Mouse (Mus musculus) ES-Bruce4 (cell line): ENCODE data around the gene Kcnh6. TPM values are rescaled to one million over a fixed set of nuclear protein-coding genes. Genes with fewer than 3 reads are reported as not detected.

Experiments
- H3K27ac ChIP-seq: 2 replicates; pipeline ENCODE4 v1.5.1; 2012; ENCODE audit warnings: low read length, inconsistent platforms; ENCODE audit not compliant: insufficient read depth
- H3K27me3 ChIP-seq: 2 replicates; pipeline ENCODE4 v1.6.1; 2012; ENCODE audit warnings: mild to moderate bottlenecking, low read length, inconsistent platforms; ENCODE audit not compliant: control insufficient read depth, poor library complexity, insufficient read depth, severe bottlenecking
- H3K36me3 ChIP-seq: 2 replicates; pipeline ENCODE4 v1.6.1; 2012; ENCODE audit warnings: inconsistent platforms, mild to moderate bottlenecking, low read length, moderate library complexity; ENCODE audit not compliant: control insufficient read depth, poor library complexity, insufficient read depth, severe bottlenecking
- H3K4me1 ChIP-seq: one replicate; pipeline ENCODE4 v1.8.1; 2011; ENCODE audit warnings: low read length; ENCODE audit not compliant: control insufficient read depth, insufficient read depth
- H3K4me3 ChIP-seq: 2 replicates; pipeline ENCODE4 v1.5.1; 2011; ENCODE audit warnings: low read depth, mild to moderate bottlenecking, low read length
- H3K9ac ChIP-seq: 2 replicates; pipeline ENCODE4 v1.6.1; 2012; ENCODE audit warnings: low read depth, mild to moderate bottlenecking, inconsistent platforms; ENCODE audit not compliant: poor library complexity, severe bottlenecking
- H3K9me3 ChIP-seq: replicated peaks from 2 replicates; pipeline ENCODE4 v1.6.1; 2012; ENCODE audit warnings: mild to moderate bottlenecking, low read length, inconsistent platforms; ENCODE audit not compliant: control insufficient read depth, poor library complexity, insufficient read depth, severe bottlenecking
- CTCF ChIP-seq: IDR thresholded peaks from one replicate; pipeline ENCODE4 v1.8.1; 2011; ENCODE audit warnings: low read depth, low read length
- EP300 ChIP-seq: IDR thresholded peaks from 2 replicates; pipeline ENCODE4 v1.6.1; 2011; ENCODE audit warnings: low read depth, low read length; ENCODE audit not compliant: insufficient read depth
- POLR2A ChIP-seq: IDR thresholded peaks from one replicate; pipeline ENCODE4 v1.8.1; 2011; ENCODE audit warnings: low read length; ENCODE audit not compliant: insufficient read depth
- polyA plus RNA-seq: library from polyadenylated mRNA; stranded (reverse); fragments of >200 nt; gene quantifications from 2 replicates; pipeline ENCODE4 v1.2.4, GENCODE M21; 2011; ENCODE audit warnings: low read depth; ENCODE audit not compliant: missing spikeins, insufficient read depth, insufficient read length

Gene Kcnh6
- polyA plus RNA-seq, 1 experiment = 0.21 TPM

DNA sequence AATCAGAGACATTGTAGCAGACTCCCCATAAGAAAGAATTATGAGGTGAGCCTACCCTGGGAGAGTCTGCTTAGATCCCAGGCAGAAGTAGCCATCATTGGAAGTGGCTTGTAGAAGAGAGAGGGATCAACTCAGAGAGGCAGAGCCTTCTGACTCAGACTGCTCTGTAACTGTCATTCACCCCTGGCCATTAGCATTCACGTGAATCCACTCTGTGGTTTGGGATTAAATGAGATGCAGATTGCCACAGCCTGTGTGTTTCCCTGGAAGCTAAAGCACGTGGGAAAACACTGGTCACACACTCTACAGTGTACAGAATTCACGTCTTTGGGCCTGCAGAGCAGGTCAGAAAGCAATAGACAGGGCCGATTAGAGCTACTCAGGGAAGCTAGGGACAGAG, 23.5 kb upstream of the Kcnh6 start:
- Histone ChIP-seq H3K4me1 (peaks cover 4% of the 10 kb centered on the region), H3K36me3 (no peaks in the 10 kb centered on the region), H3K4me3 (no peak overlapping the region), H3K27me3 (no peaks in the 10 kb centered on the region), H3K9me3 (no peaks in the 10 kb centered on the region), H3K9ac (no peak overlapping the region), H3K27ac (no peak overlapping the region)
- TF ChIP-seq POLR2A (no peak), EP300 (no peak), CTCF (no peak)

DNA sequence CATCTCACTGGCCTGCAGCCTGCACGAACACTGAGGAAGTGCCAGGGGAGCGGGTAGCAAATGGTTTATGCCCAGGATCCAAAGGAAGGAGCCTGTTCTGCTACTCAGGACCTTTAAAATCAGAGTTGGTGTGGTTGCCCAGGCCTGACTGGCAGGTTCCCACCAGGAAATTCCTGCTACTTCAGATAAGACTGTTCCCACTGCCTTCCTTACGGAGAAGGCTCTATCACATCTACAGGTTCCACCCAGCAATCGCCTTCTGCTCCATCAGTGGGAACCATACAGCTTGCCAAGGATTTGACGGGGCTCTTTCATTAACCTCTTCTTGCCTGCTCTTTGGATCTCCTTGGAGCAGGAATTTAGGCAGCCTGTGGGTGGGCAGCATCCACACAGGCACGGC, 20.5 kb upstream of the Kcnh6 start:
- H3K27ac ChIP-seq = no peak overlapping the region

DNA sequence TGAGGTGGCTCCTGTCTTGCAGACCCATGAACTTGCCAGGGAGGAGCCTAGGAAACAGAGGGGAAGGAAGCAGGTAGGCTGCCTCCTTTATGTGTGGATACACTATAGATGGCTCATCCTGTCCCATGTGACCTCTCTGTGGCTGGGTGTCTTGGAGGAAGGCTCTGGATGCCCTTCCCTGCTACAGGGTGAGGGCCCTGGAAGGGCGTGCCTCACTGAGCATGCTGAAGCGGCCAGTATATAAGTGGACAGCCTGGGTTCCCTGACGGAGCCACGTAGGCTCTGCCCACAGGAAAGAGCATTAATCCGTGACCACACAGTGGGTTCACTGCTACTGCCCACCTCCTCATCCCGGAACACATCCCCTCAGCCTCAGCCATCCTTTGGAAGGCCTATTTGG, 18.5 kb upstream of the Kcnh6 start:
- H3K4me3 ChIP-seq = no peak overlapping the region
- H3K27ac ChIP-seq = no peak overlapping the region
- H3K9ac ChIP-seq = no peak overlapping the region
- TF ChIP-seq CTCF = no peak
- TF ChIP-seq EP300 = no peak
- TF ChIP-seq POLR2A = no peak
- no peaks in the 10 kb centered on the region for H3K36me3 ChIP-seq
- peaks cover 4% of the 10 kb centered on the region; the same call in 1 of the 2 replicates for H3K9me3 ChIP-seq
- H3K4me1 ChIP-seq = peaks cover 4% of the 10 kb centered on the region
- H3K27me3 ChIP-seq = no peaks in the 10 kb centered on the region

More for the DNA sequence above, 20.5 kb upstream of the Kcnh6 start:
- Histone ChIP-seq H3K9me3 (no peaks in the 10 kb centered on the region), H3K27me3 (no peaks in the 10 kb centered on the region), H3K4me1 (peaks cover 4% of the 10 kb centered on the region), H3K9ac (no peak overlapping the region), H3K4me3 (no peak overlapping the region), H3K36me3 (no peaks in the 10 kb centered on the region)
- TF ChIP-seq EP300 (no peak), CTCF (no peak), POLR2A (no peak)

DNA sequence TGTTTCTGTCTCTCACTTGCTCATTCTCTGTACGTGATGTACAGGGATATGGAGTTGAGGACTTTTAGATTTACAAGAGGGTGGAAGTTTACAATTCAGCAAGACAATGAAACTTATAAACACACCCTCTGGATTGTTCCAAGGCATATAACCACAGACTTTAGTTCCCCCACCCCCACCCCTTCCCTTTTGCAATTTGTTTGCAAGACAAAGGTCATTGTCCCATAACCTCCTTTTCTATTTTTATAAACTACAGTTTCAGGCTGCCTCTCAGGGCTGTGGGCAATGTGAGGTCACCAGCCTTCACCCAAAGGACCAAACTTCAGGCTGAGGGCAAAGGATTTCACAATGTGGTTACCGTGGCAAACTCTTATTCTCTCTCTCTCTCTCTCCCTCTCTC, 17.7 kb upstream of the Kcnh6 start:
- Histone ChIP-seq H3K36me3 (no peaks in the 10 kb centered on the region), H3K9me3 (peaks cover 4% of the 10 kb centered on the region; the same call in 1 of the 2 replicates), H3K27ac (no peak overlapping the region), H3K9ac (no peak overlapping the region), H3K27me3 (no peaks in the 10 kb centered on the region), H3K4me3 (no peak overlapping the region), H3K4me1 (peaks cover 4% of the 10 kb centered on the region)
- TF ChIP-seq POLR2A (no peak), EP300 (no peak), CTCF (no peak)

DNA sequence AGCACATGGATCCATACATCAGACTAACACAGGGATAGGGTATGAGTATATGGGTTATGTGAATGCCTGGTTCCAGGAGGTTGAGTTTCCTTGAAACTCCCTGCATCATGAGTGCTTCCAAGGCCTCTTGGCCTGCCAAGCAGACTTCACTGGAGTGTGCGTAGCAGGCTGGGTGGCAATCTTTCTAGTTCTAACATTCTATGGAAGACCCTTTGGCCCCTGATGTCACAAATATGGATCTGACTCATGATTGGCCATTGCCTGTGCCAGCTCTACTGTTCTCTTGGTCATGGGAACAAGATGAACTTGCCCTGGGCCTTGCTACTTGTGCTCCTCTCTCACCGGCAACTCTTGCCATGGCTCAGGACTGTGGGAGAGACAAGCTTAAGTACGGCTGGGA, 13.5 kb upstream of the Kcnh6 start, which contains the start of gene Ace3:
TSS of gene Ace3 (plus strand) at position 301 of the 400 bp plus-strand sequence.
- no peak within 1 kb of the TSS for H3K9ac ChIP-seq
- H3K27me3 ChIP-seq = no peaks in the 10 kb centered on the region
- H3K4me3 ChIP-seq = no peak within 1 kb of the TSS
- TF ChIP-seq POLR2A (no peak), CTCF (no peak), EP300 (no peak)
- H3K4me1 ChIP-seq = peaks cover under 1% of the 10 kb centered on the region
- peaks cover 4% of the 10 kb centered on the region; the same call in 1 of the 2 replicates for H3K9me3 ChIP-seq
- H3K36me3 ChIP-seq = no peaks in the 10 kb centered on the region
- H3K27ac ChIP-seq = no peak within 1 kb of the TSS

DNA sequence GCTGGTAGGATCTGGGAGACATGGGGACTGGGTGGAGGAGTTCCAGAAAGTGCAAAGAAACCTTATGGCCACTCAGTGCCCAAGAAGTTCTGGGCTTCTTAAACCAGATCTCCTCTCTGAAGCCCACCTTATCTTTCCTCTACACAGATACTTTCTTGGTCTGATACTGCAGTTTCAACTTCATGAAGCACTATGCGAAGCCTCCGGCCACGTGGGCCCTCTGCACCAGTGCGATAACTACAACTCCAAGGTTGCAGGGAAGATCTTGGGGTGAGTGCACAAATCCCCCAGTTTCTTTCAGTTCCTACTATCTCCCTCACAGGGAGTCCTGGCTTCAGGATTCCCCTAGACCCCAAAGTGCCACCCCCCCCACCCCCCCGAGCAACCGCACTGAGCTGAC, 7.9 kb upstream of the Kcnh6 start:
- H3K4me1 ChIP-seq = no peaks in the 10 kb centered on the region
- no peak overlapping the region for H3K4me3 ChIP-seq
- H3K36me3 ChIP-seq = no peaks in the 10 kb centered on the region
- no peak overlapping the region for H3K27ac ChIP-seq
- no peak overlapping the region for H3K9ac ChIP-seq
- no peaks in the 10 kb centered on the region for H3K9me3 ChIP-seq
- TF ChIP-seq EP300 (no peak), POLR2A (no peak), CTCF (no peak)
- H3K27me3 ChIP-seq = no peaks in the 10 kb centered on the region
